Mouse (Mus musculus): ENCODE results near the gene Frmpd3. TPM values are rescaled to one million over a fixed set of nuclear protein-coding genes. Genes with fewer than 3 reads are reported as not detected.
A peak's percentile ranks its signal among the peaks of the same experiment; 100 is the strongest.

Gene Frmpd3
- polyA plus RNA-seq, 1 experiment from 2014 or later, result 0.20 TPM

DNA sequence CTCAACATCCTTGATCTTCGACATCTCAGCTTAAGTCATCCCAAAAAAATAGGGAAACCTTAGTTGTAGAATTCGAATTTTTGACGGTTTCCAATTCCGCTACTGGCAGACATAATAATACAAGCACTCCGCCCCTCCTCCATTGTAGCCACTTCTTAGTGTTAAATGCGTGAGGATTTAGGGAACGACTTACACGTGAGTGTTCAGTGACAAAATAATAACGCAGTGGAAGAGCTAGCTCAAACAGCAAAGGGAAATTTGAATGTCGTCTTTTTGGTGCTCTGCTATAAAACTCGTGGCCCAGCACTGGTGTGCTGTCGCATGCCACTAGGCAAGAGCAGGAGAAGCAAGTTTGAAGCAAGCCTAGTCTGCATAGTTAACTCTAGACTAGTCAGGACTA, 115.4 kb downstream of the Frmpd3 start:
- Histone ChIP-seq H3K4me2 (ENCODE audit: low read depth, severe bottlenecking) (peak overlapping the region; percentile 40), H3K27ac (replicated peaks; ENCODE audit: low read depth, low read length) (no peak overlapping the region), H3K27me3 (ENCODE audit: control insufficient read depth, insufficient read depth, low read length) (peaks cover 9% of the 10 kb centered on the region; the same call in 1 of the 2 replicates), H3K9ac (ENCODE audit: low read length) (peak overlapping the region; percentile 58; the same call in 1 of the 2 replicates), H3K4me3 (ENCODE audit: low read depth, low read length) (peak overlapping the region; percentile 49), H3K4me1 (ENCODE audit: control insufficient read depth, insufficient read depth, low read length) (no peaks in the 10 kb centered on the region), H3K9me3 (ENCODE audit: control insufficient read depth, low read length) (no peaks in the 10 kb centered on the region), H3K36me3 (ENCODE audit: control insufficient read depth, insufficient read depth, low read length) (no peaks in the 10 kb centered on the region)
- DNase-seq (ENCODE audit: low spot score), result peak; percentile 24
- 30% methylated on average over 12 of the region's 12 CpGs for WGBS
- no peak for ATAC-seq (ENCODE audit: insufficient number of reproducible peaks, low FRiP score, low TSS enrichment, low read depth)

DNA sequence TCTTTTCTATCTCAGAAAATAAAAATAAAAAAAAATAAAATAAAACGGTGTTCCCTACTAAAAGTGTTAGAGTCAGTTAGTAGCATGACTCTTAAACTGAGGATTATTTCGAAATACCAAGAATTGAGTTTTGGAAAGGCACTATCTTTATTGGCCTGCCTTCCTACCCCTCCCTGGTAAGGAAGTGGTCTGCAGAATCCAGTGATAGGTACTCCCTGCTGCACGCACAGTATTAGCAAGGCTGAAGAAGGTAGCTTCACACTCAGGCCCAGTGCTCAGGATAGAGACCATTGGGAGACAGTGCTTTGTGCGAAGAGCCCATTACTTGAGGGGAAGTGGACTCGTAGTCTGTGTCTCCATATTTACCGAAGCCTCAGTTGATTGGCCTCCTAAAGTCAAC, 136.2 kb downstream of the Frmpd3 start:
- Histone ChIP-seq H3K27me3 (ENCODE audit: control insufficient read depth, insufficient read depth, low read length) (no peaks in the 10 kb centered on the region), H3K9ac (ENCODE audit: low read length) (no peak overlapping the region), H3K4me2 (ENCODE audit: low read depth, severe bottlenecking) (no peak overlapping the region), H3K4me3 (ENCODE audit: low read depth, low read length) (no peak overlapping the region), H3K4me1 (ENCODE audit: control insufficient read depth, insufficient read depth, low read length) (no peaks in the 10 kb centered on the region), H3K27ac (replicated peaks; ENCODE audit: low read depth, low read length) (no peak overlapping the region), H3K9me3 (ENCODE audit: control insufficient read depth, low read length) (no peaks in the 10 kb centered on the region), H3K36me3 (ENCODE audit: control insufficient read depth, insufficient read depth, low read length) (no peaks in the 10 kb centered on the region)
- DNase-seq (ENCODE audit: low spot score) (no peak), ATAC-seq (ENCODE audit: insufficient number of reproducible peaks, low FRiP score, low TSS enrichment, low read depth) (no peak)
- WGBS, result 90% methylated on average over 6 of the region's 6 CpGs

DNA sequence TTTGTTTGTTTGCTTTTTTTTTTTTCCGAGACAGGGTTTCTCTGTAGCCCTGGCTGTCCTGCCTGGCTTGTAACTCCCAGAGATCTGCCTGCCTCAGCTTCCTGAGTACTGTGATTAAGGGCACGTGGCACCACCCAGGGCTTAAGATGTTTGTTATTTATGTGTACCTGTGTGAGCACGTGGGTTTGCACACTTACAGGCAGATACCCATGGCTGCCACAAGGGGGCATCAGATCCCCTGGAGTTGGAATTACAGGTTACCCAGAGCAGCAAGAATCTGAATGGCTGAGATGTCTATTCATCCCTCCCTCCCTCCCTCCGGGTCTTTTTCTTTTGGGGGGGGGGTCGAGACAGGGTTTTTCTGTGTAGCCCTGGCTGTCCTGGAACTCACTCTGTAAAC, 137.1 kb downstream of the Frmpd3 start:
- Histone ChIP-seq H3K9me3 (ENCODE audit: control insufficient read depth, low read length) (no peaks in the 10 kb centered on the region), H3K4me2 (ENCODE audit: low read depth, severe bottlenecking) (no peak overlapping the region), H3K4me3 (ENCODE audit: low read depth, low read length) (no peak overlapping the region), H3K27me3 (ENCODE audit: control insufficient read depth, insufficient read depth, low read length) (no peaks in the 10 kb centered on the region), H3K9ac (ENCODE audit: low read length) (no peak overlapping the region), H3K27ac (replicated peaks; ENCODE audit: low read depth, low read length) (no peak overlapping the region), H3K36me3 (ENCODE audit: control insufficient read depth, insufficient read depth, low read length) (no peaks in the 10 kb centered on the region), H3K4me1 (ENCODE audit: control insufficient read depth, insufficient read depth, low read length) (no peaks in the 10 kb centered on the region)
- ATAC-seq (ENCODE audit: insufficient number of reproducible peaks, low FRiP score, low TSS enrichment, low read depth), result no peak
- DNase-seq (ENCODE audit: low spot score), result peak; percentile 34
- 67% methylated on average over 5 of the region's 5 CpGs for WGBS

MicroRNA genes within 50 kb of the gene (microRNA counts, 519-probe panel; counts per million panel counts)
- not detected for microRNA mmu-miR-3475

Small RNA genes within 50 kb of the gene (microRNA-seq; reads per million reads assigned to microRNA genes)
- gene Mir3475, result 10.7 reads per million, percentile 20 among the genes with 10 or more reads in this experiment

Other genes with a start within 250 kb of the Frmpd3 start
- gene Prps1, start 114.3 kb downstream of the Frmpd3 start, polyA plus RNA-seq (2014; fragmentation: Nextera tagmentation; extraction: Ambion mirVana), result 88.3 and 91.5 TPM in 2 replicates